Mouse (Mus musculus): ENCODE measurements around the gene Lef1. TPM values are rescaled to one million over a fixed set of nuclear protein-coding genes. Genes with fewer than 3 reads are reported as not detected.

The Lef1 gene
- total and polyA plus RNA-seq, 3 experiments = 0.18 to 0.54 TPM; not detected in 1

DNA sequence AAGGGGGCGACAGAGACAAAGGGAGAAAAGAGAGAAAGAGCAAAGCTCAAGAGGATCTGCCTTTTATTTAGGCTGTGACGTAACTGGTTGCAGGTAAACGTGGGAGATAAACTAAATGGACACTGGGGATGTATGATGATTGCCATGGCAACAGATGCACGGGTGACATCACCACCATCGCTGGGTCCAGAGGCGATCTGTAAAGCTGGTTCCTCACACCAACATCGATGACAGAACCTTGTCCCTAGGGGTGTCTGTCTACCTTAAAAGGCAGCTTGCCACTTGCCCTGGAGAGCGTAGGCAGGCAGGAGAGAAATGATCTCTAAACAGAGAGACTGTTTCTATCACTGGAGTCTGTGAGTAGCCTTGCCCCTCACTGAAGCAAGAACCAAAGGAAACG lies 23.7 kb downstream of the Lef1 start:
- H3K36me3 ChIP-seq (ENCODE audit: control insufficient read depth in 1 of 2, insufficient read depth in 2 of 2, low read length in 2 of 2) = no peaks in the 10 kb centered on the region
- no peaks in the 10 kb centered on the region for H3K79me2 ChIP-seq (ENCODE audit: control insufficient read depth, insufficient read depth, low read length, poor library complexity)
- no peaks in the 10 kb centered on the region for H3K27me3 ChIP-seq (ENCODE audit: control insufficient read depth in 1 of 2, insufficient read depth in 2 of 2, low read length in 2 of 2)
- no peak overlapping the region for H3K27ac ChIP-seq (ENCODE audit: control insufficient read depth, low read depth, low read length)
- no peaks in the 10 kb centered on the region for H3K9me3 ChIP-seq (replicated peaks; ENCODE audit: insufficient read depth, low read length)
- no peaks in the 10 kb centered on the region for H3K4me1 ChIP-seq (ENCODE audit: control insufficient read depth in 1 of 2, insufficient read depth in 2 of 2, low read length in 2 of 2)
- no peak overlapping the region for H3K4me3 ChIP-seq (ENCODE audit: control insufficient read depth in 1 of 2, insufficient read depth in 1 of 2, low read depth in 2 of 2, low read length in 2 of 2)
- no peak for DNase-seq (ENCODE audit: low read depth, low spot score)
- no peak for TF ChIP-seq MAZ (IDR thresholded peaks at IDR 0.05; ENCODE audit: low read depth, low read length)
- no peak for TF ChIP-seq EP300 (IDR thresholded peaks at IDR 0.05; ENCODE audit: low read depth in 1 of 2, low read length in 2 of 2)
- no peak for TF ChIP-seq E2F4 (IDR thresholded peaks at IDR 0.05; ENCODE audit: borderline replicate concordance, low read depth, low read length)
- TF ChIP-seq NRF1 (IDR thresholded peaks at IDR 0.05; ENCODE audit: insufficient read depth, low read depth, low read length, poor library complexity, severe bottlenecking) = no peak
- no peak for TF ChIP-seq MEF2A (IDR thresholded peaks at IDR 0.05; ENCODE audit: extremely low read depth, insufficient replicate concordance, low read depth, low read length, poor library complexity, severe bottlenecking)
- no peak for TF ChIP-seq CTCF (IDR thresholded peaks at IDR 0.05 in 2 of 3, conservative IDR thresholded peaks at IDR 0.05 in 1 of 3; ENCODE audit: control insufficient read depth in 1 of 3, insufficient read depth in 1 of 3, low read depth in 2 of 3, low read length in 3 of 3, poor library complexity in 1 of 3, severe bottlenecking in 1 of 3)
- TF ChIP-seq MXI1 (IDR thresholded peaks at IDR 0.05; ENCODE audit: low read depth, low read length) = no peak
- no peak for TF ChIP-seq ZKSCAN1 (IDR thresholded peaks at IDR 0.05; ENCODE audit: low read depth, low read length)
- TF ChIP-seq TAL1 (IDR thresholded peaks at IDR 0.05; ENCODE audit: low read length) = no peak
- TF ChIP-seq JUND (IDR thresholded peaks at IDR 0.05; ENCODE audit: low read depth, low read length) = no peak
- TF ChIP-seq CHD1 (IDR thresholded peaks at IDR 0.05; ENCODE audit: low read depth, low read length) = no peak
- no peak for TF ChIP-seq BHLHE40 (IDR thresholded peaks at IDR 0.05; ENCODE audit: borderline replicate concordance, low read depth, low read length)
- H3K9ac ChIP-seq (ENCODE audit: control insufficient read depth, low read depth, low read length, poor library complexity, severe bottlenecking) = no peak overlapping the region

- TF ChIP-seq MAX (IDR thresholded peaks at IDR 0.05; ENCODE audit: low read length) (no peak), ZMIZ1 (IDR thresholded peaks at IDR 0.05; ENCODE audit: low read depth, low read length) (no peak), NELFE (IDR thresholded peaks at IDR 0.05; ENCODE audit: low read depth, low read length) (no peak), TBP (IDR thresholded peaks at IDR 0.05; ENCODE audit: low read depth, low read length) (no peak), EP300 (IDR thresholded peaks at IDR 0.05; ENCODE audit: low read depth in 1 of 2, low read length in 2 of 2) (no peak), E2F4 (IDR thresholded peaks at IDR 0.05; ENCODE audit: borderline replicate concordance, low read depth, low read length) (no peak), CTCF (IDR thresholded peaks at IDR 0.05 in 2 of 3, conservative IDR thresholded peaks at IDR 0.05 in 1 of 3; ENCODE audit: control insufficient read depth in 1 of 3, insufficient read depth in 1 of 3, low read depth in 2 of 3, low read length in 3 of 3, poor library complexity in 1 of 3, severe bottlenecking in 1 of 3) (no peak), SMC3 (IDR thresholded peaks at IDR 0.05; ENCODE audit: low read depth, low read length) (no peak), MEF2A (IDR thresholded peaks at IDR 0.05; ENCODE audit: extremely low read depth, insufficient replicate concordance, low read depth, low read length, poor library complexity, severe bottlenecking) (no peak), HCFC1 (IDR thresholded peaks at IDR 0.05; ENCODE audit: low read depth, low read length) (no peak), USF1 (IDR thresholded peaks at IDR 0.05; ENCODE audit: low read depth, low read length) (no peak), GATA1 (IDR thresholded peaks at IDR 0.05; ENCODE audit: low read depth, low read length) (no peak), UBTF (IDR thresholded peaks at IDR 0.05; ENCODE audit: borderline replicate concordance, insufficient read depth, low read depth, low read length) (no peak), ZC3H11A (IDR thresholded peaks at IDR 0.05; ENCODE audit: low read depth, low read length) (no peak), ZKSCAN1 (IDR thresholded peaks at IDR 0.05; ENCODE audit: low read depth, low read length) (no peak), RCOR1 (IDR thresholded peaks at IDR 0.05; ENCODE audit: low read depth, low read length) (no peak), NRF1 (IDR thresholded peaks at IDR 0.05; ENCODE audit: insufficient read depth, low read depth, low read length, poor library complexity, severe bottlenecking) (no peak), POLR2AphosphoS5 (IDR thresholded peaks at IDR 0.05; ENCODE audit: borderline replicate concordance, low read depth, low read length) (no peak)
These were observed 25.2 kb downstream of the Lef1 start for GRCm38 (mm10) chr3:131135434-131135833.

More at GRCm38 (mm10) chr3:131135434-131135833, 25.2 kb downstream of the Lef1 start:
- Histone ChIP-seq H3K36me3 (ENCODE audit: control insufficient read depth in 1 of 2, insufficient read depth in 2 of 2, low read length in 2 of 2) (no peaks in the 10 kb centered on the region), H3K4me1 (ENCODE audit: control insufficient read depth in 1 of 2, insufficient read depth in 2 of 2, low read length in 2 of 2) (no peaks in the 10 kb centered on the region), H3K9ac (ENCODE audit: control insufficient read depth, low read depth, low read length, poor library complexity, severe bottlenecking) (no peak overlapping the region), H3K27ac (ENCODE audit: control insufficient read depth, low read depth, low read length) (no peak overlapping the region), H3K4me3 (ENCODE audit: control insufficient read depth in 1 of 2, insufficient read depth in 1 of 2, low read depth in 2 of 2, low read length in 2 of 2) (no peak overlapping the region), H3K27me3 (ENCODE audit: control insufficient read depth in 1 of 2, insufficient read depth in 2 of 2, low read length in 2 of 2) (no peaks in the 10 kb centered on the region), H3K9me3 (replicated peaks; ENCODE audit: insufficient read depth, low read length) (no peaks in the 10 kb centered on the region), H3K79me2 (ENCODE audit: control insufficient read depth, insufficient read depth, low read length, poor library complexity) (no peaks in the 10 kb centered on the region)
- DNase-seq (ENCODE audit: low read depth, low spot score) = no peak

Data from MEL (cell line).